ENCODE assay signal across 8 mouse cellular contexts in genomic region chr5:67752007-67752406, GRCm38 (mm10).
DNase-seq lines count a peak whose midpoint lies in the region; ATAC-seq and TF ChIP-seq lines count a peak whose summit lies in the region.

No protein-coding gene starts in this region.

- intact Hi-C loops in gastrocnemius, postnatal 14 days (cut with DNase I; ENCODE audit: low total_unique reads): no loop called here

- WGBS in spleen, adult 2 months: 90% methylated on average over 3 of the region's 3 CpGs
- 22% methylated on average over 3 of the region's 3 CpGs for WGBS in midbrain, embryonic 11.5 days

- TF ChIP-seq CTCF in spleen, adult 2 months (IDR thresholded peaks at IDR 0.05; ENCODE audit: extremely low read depth, insufficient read depth, insufficient read length, insufficient replicate concordance): peak; percentile 12; the same call in 1 of the 2 replicates
- TF ChIP-seq CTCF in layer of hippocampus, adult 2 months (conservative IDR thresholded peaks at IDR 0.05): peak; percentile 95

- no peak for DNase-seq in spleen, adult 2 months (ENCODE audit: low read depth in 1 of 2, low spot score in 2 of 2)
- no peak for DNase-seq in spleen, postnatal 4 days (ENCODE audit: low spot score in 2 of 2)
- peak; percentile 82 for DNase-seq in cerebellum, adult 9-10 months
- DNase-seq in frontal cortex, postnatal 14 days (ENCODE audit: low spot score in 2 of 2): peak; percentile 42 to 52
- DNase-seq in layer of hippocampus, adult 2 months (ENCODE audit: low spot score in 2 of 2): peak; percentile 69 to 73
- DNase-seq in midbrain, embryonic 11.5 days (ENCODE audit: low spot score, missing footprints): peak; percentile 92
- no peak for DNase-seq in natural killer cell, adult 2 months (ENCODE audit: low spot score in 2 of 2)
- DNase-seq in gastrocnemius, postnatal 14 days: no peak

- H3K9me3 ChIP-seq in midbrain, embryonic 11.5 days (ENCODE audit: control insufficient read depth, low read length): no peaks in the 10 kb centered on the region

- no peak overlapping the region for H3K27ac ChIP-seq in spleen, adult 2 months (ENCODE audit: insufficient read depth, low read length)
- H3K27ac ChIP-seq in layer of hippocampus, adult 2 months: peak overlapping the region; percentile 67
- H3K27ac ChIP-seq in midbrain, embryonic 11.5 days (ENCODE audit: low read depth, low read length): peak overlapping the region; percentile 60; the same call in 1 of the 2 replicates

- ATAC-seq in midbrain, embryonic 11.5 days (ENCODE audit: low FRiP score): peak; percentile 59

- TF ChIP-seq POLR2A in spleen, adult 2 months (IDR thresholded peaks at IDR 0.05; ENCODE audit: low read depth, low read length): no peak

- no peaks in the 10 kb centered on the region for H3K27me3 ChIP-seq in spleen, adult 2 months (ENCODE audit: control insufficient read depth, insufficient read depth, low read length)
- H3K27me3 ChIP-seq in midbrain, embryonic 11.5 days (ENCODE audit: control insufficient read depth, insufficient read depth, low read length): no peaks in the 10 kb centered on the region

- no peak overlapping the region for H3K4me2 ChIP-seq in midbrain, embryonic 11.5 days

- H3K4me1 ChIP-seq in spleen, adult 2 months (ENCODE audit: control insufficient read depth, insufficient read depth, insufficient read length): no peaks in the 10 kb centered on the region
- H3K4me1 ChIP-seq in midbrain, embryonic 11.5 days (ENCODE audit: control insufficient read depth, insufficient read depth, low read length): peaks cover 18% of the 10 kb centered on the region

- H3K36me3 ChIP-seq in spleen, adult 2 months (ENCODE audit: control insufficient read depth, insufficient read depth, low read length): peaks cover 9% of the 10 kb centered on the region
- no peaks in the 10 kb centered on the region for H3K36me3 ChIP-seq in midbrain, embryonic 11.5 days (ENCODE audit: control insufficient read depth, insufficient read depth, low read length)

- no peak overlapping the region for H3K9ac ChIP-seq in midbrain, embryonic 11.5 days (ENCODE audit: low read length)

- H3K4me3 ChIP-seq in spleen, adult 2 months (ENCODE audit: extremely low read depth, insufficient read depth, insufficient read length): no peak overlapping the region
- no peak overlapping the region for H3K4me3 ChIP-seq in layer of hippocampus, adult 2 months
- H3K4me3 ChIP-seq in midbrain, embryonic 11.5 days (ENCODE audit: low read depth, low read length): no peak overlapping the region

Comparison
In these comparisons a context has a peak if more than half of its experiments do, and no peak if none do; other contexts are left out.
1. DNase-seq: peak in cerebellum, adult 9-10 months (single experiment), frontal cortex, postnatal 14 days (2 of 2), layer of hippocampus, adult 2 months (2 of 2) and midbrain, embryonic 11.5 days (single experiment); none in spleen, adult 2 months (0 of 2), spleen, postnatal 4 days (0 of 2), natural killer cell, adult 2 months (0 of 2) and gastrocnemius, postnatal 14 days (single experiment).